Mouse (Mus musculus): ENCODE results near the gene Tnfrsf1a. TPM values are rescaled to one million over a fixed set of nuclear protein-coding genes. Genes with fewer than 3 reads are reported as not detected.

Tnfrsf1a gene
- total RNA-seq, 2 experiments from 2014 or later = 25.8 to 26.2 TPM

DNA sequence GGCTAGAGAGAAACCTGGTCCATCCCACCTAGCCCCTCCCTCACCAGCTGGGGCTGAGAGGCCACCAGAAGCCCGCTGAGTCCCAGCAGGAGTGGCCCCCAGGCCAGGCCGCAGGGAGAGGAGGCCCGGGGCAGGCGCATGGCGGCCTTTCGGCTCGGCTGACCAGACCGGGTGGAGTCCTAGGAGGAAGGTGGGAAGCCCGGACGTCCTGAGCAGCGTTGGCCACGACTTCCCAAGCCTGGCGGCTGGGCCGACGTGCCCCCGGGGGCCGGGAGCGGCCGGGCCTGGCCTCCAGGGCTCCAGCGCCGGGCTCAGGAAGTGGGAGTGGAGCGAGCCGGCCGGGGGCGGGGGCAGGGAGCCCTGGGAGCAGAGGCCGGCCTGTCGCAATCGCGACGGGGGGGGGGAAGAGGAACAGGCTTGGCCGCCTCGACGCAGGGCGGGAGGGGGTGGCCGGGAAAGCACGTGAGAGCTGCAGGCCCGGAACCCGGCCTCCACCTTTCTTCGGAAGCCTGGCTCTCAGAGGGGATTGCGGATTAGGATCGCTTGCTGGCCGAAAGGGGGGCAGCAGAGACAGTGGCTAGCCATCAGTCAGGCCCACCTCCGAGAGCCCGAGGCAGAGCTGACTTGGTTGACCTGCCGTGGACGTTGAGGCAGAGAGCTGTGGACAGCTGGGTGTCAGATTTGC, 35.5 kb upstream of the Tnfrsf1a start, which contains the start of gene Ltbr:
Ltbr (minus strand) TSS at position 340 of the 685 bp plus-strand sequence.
- intact Hi-C loops (cut with DNase I) = loop anchor here (2.0 kb wide), 1 partner anchor 35 kb away; the partner anchor contains the start of gene Tnfrsf1a
- Histone ChIP-seq H3K27ac (peak within 1 kb of the TSS; percentile 94), H3K4me3 (peak within 1 kb of the TSS; percentile 78)
- no peak; the same call in 1 of the 2 replicates for TF ChIP-seq CTCF (IDR thresholded peaks at IDR 0.05)
- peak; percentile 95 for DNase-seq

DNA sequence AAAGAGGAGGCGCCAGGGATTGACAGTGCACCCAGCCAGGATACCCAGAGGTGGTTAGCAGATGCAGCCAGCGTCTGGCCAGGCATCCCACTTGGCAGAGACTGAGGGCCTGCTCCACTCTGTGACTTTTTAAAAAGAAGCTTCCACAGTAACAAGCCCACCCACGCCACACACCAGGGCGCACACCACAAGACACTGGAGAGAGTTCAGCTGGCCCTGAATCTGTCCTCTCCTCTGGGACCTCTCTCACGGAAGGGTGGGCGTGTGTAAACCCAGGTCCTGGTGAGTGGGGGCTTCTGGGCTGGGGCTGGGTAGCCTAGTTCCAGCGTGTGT, 35.0 kb upstream of the Tnfrsf1a start:
- intact Hi-C loops (cut with DNase I) = no loop called here
- DNase-seq = no peak
- Histone ChIP-seq H3K4me3 (peak overlapping the region; percentile 78), H3K27ac (peak overlapping the region; percentile 94)
- TF ChIP-seq CTCF (IDR thresholded peaks at IDR 0.05) = no peak

DNA sequence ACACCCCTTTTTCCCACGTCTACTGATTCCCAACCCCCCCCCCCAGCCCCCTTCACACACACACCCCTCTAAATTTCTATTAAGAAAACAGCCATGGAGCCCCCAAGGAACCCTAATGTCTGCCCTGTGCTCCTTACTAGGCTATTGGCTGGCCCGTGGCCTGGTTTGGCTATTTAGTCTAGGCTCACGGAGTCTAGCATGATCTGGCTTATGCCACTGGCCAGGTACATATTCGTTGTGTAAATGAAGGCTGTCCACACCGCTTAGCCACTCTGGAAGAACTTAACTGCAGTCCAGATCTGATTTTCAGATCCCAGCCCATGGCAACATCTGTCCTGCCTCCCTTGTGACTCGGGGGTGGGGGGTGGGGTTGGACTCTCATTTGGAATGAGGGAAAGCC, 34.4 kb upstream of the Tnfrsf1a start:
- H3K27ac ChIP-seq = peak overlapping the region; percentile 94; the same call in 1 of the 2 replicates
- DNase-seq = no peak
- intact Hi-C loops (cut with DNase I) = no loop called here
- H3K4me3 ChIP-seq = no peak overlapping the region
- no peak for TF ChIP-seq CTCF (IDR thresholded peaks at IDR 0.05)

DNA sequence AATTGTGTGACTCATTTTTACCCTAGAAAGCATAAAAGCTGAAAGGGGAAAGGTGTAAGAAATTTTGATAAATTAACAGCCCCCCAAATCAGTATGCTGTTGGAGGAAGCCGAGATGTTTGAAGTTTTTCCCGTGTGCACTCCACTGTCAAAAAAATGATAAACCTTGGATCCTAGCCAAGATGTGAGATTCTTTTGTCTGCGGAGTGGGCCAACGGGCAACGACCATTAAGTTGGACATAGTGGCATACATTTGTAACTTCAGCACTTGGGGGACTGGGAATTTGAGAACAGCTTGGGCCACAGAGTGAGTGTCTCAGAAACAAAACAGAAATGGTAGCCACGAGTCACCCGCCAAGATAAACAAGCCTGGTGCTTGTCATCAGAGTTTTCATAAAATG, 32.1 kb upstream of the Tnfrsf1a start:
- no peak for TF ChIP-seq CTCF (IDR thresholded peaks at IDR 0.05)
- intact Hi-C loops (cut with DNase I) = no loop called here
- Histone ChIP-seq H3K4me3 (no peak overlapping the region), H3K27ac (no peak overlapping the region)
- DNase-seq = peak; percentile 6

DNA sequence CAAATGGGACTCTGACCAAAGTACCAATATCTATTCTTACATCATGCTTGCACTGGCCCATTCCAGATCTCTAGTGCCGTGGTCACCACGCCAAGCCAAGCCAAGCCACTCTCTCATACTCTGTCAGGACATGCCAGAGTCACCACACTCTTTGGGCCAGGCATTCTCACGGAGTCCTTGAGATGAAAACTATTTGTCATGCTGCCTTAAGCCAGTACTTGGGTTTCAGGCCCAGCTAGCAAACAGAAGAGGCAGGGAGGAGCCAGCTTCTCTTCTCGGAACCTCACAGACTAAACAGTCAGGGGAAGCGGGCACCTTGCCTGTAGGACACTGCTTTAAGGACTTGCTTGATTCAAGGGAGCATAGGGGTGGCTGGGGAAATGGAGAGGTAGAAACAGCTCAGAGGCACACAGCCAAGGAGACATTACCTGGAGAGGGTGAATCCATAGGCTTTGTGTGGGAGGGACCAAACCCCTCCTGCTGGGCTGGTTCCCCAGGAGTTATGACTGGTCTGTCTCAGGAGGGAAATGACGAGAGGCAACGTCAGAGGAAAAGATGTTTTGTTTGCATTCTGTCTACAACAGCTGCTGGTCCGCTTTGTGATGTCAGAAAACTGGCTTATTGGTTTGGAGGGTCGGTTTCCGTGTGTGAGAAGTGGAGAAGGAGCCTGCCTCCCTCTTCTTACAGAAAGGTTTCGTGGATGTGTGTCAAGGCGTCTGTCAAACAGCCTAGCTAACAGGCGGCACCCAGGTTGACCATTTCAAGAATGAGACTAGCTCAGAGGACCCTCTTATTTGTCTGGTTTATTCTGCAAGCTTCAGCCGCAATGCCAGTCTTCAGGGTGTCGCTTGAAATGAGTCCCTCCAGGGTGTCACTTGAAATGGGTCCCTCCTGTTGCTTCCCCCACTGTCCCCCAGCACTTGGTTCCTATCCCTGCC, 29.9 kb upstream of the Tnfrsf1a start:
- intact Hi-C loops (cut with DNase I) = no loop called here
- TF ChIP-seq CTCF (IDR thresholded peaks at IDR 0.05) = no peak
- peak; percentile 50 for DNase-seq
- peak overlapping the region; percentile 54; the same call in 1 of the 2 replicates for H3K27ac ChIP-seq
- H3K4me3 ChIP-seq = no peak overlapping the region

DNA sequence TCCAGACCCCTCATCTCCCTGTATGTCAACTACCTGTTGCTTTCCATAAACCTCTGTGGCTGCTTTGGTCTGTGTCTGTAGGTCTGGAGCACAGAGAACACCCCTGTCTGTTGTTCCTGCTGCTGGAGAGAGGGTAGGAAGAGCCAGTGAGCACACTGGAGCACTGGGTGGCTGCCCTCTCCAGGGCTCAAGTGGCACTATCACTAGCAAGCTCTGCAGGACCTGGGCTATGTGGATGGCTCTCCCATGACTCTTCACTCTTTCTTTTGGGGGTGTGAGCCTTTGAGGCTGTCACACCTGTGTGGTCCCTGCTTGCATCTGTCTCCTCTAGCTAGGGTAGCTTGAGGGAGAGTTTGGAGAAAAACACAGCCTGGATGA, 29.3 kb upstream of the Tnfrsf1a start:
- no peak for DNase-seq
- TF ChIP-seq CTCF (IDR thresholded peaks at IDR 0.05) = no peak
- Histone ChIP-seq H3K27ac (no peak overlapping the region), H3K4me3 (no peak overlapping the region)
- intact Hi-C loops (cut with DNase I) = no loop called here

DNA sequence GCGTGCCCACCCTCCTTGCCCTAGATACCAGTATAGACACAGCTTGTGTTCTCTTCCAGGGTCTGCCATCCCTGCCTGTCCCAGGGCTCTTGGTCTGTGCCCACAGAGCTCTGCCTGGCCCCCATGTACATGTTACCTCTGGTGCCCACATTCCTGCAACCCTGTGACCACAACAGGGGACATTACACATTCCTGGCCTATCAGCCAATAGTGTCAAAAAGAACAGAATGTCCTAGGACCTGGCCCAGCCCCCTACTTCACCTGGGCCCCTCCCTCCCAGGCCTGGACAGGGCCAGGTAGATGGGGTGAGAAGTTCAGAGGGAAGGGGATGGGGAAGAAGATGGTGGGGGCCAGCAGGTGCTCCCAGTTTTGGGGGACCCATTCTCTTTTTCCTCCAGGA, 28.8 kb upstream of the Tnfrsf1a start, which contains the start of gene Scnn1a:
Scnn1a (plus strand) TSS at position 337 of the 400 bp plus-strand sequence.
- no peak for DNase-seq
- TF ChIP-seq CTCF (IDR thresholded peaks at IDR 0.05) = no peak
- Histone ChIP-seq H3K27ac (no peak within 1 kb of the TSS), H3K4me3 (no peak within 1 kb of the TSS)
- intact Hi-C loops (cut with DNase I) = no loop called here

DNA sequence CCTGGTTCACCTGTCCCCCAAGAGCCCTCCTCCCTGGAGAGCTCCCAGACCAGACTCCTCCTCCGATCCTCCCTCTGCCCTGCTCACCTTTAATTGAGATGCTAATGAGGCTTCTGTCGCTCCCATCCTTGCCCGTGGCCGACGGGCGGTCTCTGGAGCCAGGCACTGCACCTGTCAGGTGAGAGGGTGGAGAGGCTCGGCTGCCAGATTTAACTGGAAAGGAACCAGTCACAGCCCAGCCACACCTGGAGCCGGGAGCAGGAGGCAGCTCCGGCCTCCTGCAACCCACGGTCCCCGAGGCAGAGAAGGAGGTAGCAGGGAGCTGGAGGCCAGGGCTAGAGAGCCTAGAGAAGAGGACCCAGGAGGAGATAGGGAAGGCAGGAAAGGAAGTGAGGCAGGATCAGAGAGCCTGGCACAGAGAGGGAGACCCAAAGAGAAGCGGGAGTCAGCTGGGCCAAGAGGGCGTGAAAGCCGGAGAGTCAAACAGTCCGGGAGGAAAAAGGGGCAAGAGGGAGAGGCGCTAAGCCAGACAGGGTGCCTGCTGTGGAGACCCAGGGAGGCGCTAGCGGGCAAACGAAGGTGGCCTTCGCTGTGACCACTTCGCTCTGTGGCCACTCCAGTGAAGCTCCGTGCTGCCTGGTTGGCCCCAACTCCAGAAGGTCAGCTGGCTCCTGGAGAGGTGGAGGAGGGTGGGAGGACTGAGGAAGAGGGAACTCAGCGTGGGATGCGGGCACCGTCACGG, 27.9 kb upstream of the Tnfrsf1a start:
- intact Hi-C loops (cut with DNase I) = no loop called here
- Histone ChIP-seq H3K27ac (no peak overlapping the region), H3K4me3 (no peak overlapping the region)
- no peak for TF ChIP-seq CTCF (IDR thresholded peaks at IDR 0.05)
- no peak for DNase-seq

DNA sequence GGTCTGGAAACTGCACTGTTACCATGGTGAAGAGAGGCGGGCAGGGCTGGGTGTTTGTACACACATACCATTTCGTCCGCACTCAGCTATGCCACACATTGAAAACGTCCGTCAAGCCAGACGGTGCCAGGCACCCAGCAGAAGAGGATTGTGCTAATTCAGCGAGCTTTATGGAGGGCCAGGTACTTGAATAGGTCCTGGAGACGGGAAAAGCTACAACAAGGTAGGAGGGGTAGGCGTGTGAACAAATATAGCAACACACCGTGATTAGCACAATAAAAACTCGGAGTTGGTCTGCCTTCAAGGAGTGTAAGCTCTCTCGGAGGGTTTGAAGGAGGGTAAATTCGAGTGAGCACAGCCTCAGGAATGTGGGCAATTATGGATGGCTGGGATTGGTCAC, 26.4 kb upstream of the Tnfrsf1a start:
- Histone ChIP-seq H3K27ac (no peak overlapping the region), H3K4me3 (no peak overlapping the region)
- intact Hi-C loops (cut with DNase I) = no loop called here

DNA sequence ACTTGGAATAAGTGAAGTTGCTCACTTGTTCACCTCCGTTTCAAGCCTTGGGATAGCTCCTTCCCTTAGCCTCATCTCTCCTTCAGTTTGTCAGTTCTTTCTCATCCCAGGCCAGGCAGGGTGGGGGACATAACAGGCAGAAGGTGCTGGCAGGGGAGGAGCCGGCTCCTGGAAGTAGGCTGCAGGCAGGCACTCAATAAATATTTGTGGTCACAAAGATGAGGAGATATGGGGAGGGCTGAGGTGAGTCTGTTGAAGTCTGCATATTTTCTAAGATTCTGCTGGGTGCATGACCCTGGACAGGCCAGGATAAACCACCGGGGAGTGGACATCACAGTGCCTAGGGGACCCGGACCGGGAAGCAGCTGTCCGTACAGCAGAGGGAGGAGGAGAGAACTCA, 25.6 kb upstream of the Tnfrsf1a start:
- intact Hi-C loops (cut with DNase I) = no loop called here
- no peak overlapping the region for H3K27ac ChIP-seq
- TF ChIP-seq CTCF (IDR thresholded peaks at IDR 0.05) = no peak
- H3K4me3 ChIP-seq = no peak overlapping the region
- no peak for DNase-seq

More for the DNA sequence above, 26.4 kb upstream of the Tnfrsf1a start:
- DNase-seq = no peak
- TF ChIP-seq CTCF (IDR thresholded peaks at IDR 0.05) = no peak

DNA sequence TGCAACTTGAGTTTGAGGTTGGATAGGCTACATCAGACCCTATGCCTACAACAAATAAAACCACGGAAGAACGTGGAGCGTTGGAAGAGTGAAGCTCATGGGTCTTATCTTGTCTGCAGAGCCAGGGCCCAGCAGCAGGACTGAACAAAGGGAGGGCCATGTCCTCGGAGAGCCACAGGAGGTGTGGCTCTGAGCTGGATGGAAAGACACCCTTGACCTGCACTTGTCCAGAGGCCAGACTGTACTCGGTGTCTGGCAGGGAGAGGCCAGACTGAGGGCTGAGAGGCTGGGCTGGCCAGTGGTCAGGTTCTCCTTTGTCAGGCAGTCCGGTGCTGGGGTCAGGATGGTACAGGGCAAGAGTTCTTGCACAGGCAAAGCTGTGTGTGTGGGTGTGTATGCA, 23.8 kb upstream of the Tnfrsf1a start:
- no peak overlapping the region for H3K27ac ChIP-seq
- DNase-seq = no peak
- intact Hi-C loops (cut with DNase I) = no loop called here
- TF ChIP-seq CTCF (IDR thresholded peaks at IDR 0.05) = no peak
- H3K4me3 ChIP-seq = no peak overlapping the region

DNA sequence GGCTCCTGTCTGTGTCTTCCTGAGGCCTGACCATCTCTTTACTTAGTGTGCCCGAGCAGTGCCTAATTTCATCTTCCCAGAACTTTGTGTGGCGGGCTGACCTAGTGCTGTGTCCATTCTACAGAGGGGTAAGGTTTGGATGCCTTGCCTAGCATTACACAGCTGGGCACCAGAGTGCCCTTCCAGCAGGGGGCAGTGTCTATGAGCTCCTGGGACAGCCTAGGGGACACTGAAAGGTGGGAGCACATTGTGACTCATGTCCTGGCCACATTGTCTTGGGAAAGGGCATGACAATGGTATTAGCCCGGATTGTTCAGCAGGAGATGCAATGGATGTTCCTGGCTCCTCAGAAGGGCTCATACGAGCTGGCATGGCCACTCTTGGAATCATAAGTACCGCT, 20.9 kb upstream of the Tnfrsf1a start:
- TF ChIP-seq CTCF (IDR thresholded peaks at IDR 0.05) = peak; percentile 80
- intact Hi-C loops (cut with DNase I) = no loop called here
- no peak overlapping the region for H3K4me3 ChIP-seq
- peak; percentile 68 for DNase-seq
- H3K27ac ChIP-seq = peak overlapping the region; percentile 40; the same call in 1 of the 2 replicates
